Mouse (Mus musculus): ENCODE measurements around the gene Gm3248. TPM values are rescaled to one million over a fixed set of nuclear protein-coding genes. Genes with fewer than 3 reads are reported as not detected.
"Not testable (repeated sequence)": the region's sequence is repeated elsewhere in the genome, so short reads cannot be mapped to it uniquely, and the experiment has no call there.

Gm3248 gene
- polyA plus RNA-seq (2015; fragmentation: Nextera tagmentation; extraction: Ambion mirVana) = 0.10 and 0.34 TPM in 2 replicates

DNA sequence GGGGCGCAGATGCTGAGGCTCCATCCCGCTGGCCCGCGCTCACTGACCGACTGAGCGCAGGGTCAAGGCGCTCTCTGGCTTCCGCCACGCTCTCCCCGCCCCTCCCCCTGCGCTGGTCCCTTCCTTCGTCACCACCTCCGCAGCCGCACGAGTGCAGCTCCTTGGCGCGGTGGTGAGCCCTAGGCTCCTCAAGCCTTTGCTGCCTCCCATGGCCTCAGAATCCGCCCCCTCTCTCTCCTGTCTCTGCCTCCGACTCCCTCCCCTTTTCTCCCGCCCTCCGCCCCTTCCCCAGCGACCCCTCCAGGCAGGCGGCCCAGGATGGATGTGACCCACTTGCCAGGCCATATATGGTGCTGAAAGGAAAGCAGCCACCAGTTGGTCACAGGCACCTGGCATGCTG, at the start of gene Gm3248:
Gene Gm3248, minus strand, starts transcription at position 111 of the 400 bp plus-strand sequence.
- peak within 1 kb of the TSS; percentile 43 for H3K4me3 ChIP-seq
- ATAC-seq (ENCODE audit: low FRiP score, low read depth); H3K9ac ChIP-seq; H3K4me1 ChIP-seq; H3K36me3 ChIP-seq; H3K27me3 ChIP-seq; H3K27ac ChIP-seq; H3K9me3 ChIP-seq: not testable (repeated sequence)
- H3K4me2 ChIP-seq (replicated peaks) = peak within 1 kb of the TSS; percentile 76
- 1% methylated on average over 11 of the region's 23 CpGs for WGBS

DNA sequence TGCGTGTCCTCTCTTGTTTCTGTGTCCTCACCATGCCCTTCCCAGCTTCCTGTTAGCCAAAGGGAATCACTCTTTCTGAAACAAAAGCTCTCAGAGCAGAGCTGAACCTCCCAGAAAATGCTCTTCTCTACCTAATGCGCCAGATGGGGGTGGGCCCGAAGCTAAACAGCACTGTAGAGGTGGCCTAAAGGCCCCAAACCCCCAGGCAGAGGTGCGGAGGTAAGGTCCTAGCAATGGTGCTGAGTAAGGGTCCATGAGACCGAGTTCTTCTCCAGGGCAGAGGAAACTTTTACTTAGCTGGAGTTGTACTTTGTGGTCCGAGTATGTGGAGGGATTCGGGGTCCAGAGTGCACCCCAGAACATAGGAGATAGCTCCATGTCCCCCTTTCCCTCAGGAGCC, 25.6 kb upstream of the Gm3248 start:
- H3K9me3 ChIP-seq; ATAC-seq (ENCODE audit: low FRiP score, low read depth); H3K27me3 ChIP-seq; H3K4me3 ChIP-seq; H3K4me2 ChIP-seq (replicated peaks); H3K27ac ChIP-seq; H3K9ac ChIP-seq; H3K4me1 ChIP-seq; H3K36me3 ChIP-seq: not testable (repeated sequence)
- WGBS = 85% methylated on average over 7 of the region's 7 CpGs

DNA sequence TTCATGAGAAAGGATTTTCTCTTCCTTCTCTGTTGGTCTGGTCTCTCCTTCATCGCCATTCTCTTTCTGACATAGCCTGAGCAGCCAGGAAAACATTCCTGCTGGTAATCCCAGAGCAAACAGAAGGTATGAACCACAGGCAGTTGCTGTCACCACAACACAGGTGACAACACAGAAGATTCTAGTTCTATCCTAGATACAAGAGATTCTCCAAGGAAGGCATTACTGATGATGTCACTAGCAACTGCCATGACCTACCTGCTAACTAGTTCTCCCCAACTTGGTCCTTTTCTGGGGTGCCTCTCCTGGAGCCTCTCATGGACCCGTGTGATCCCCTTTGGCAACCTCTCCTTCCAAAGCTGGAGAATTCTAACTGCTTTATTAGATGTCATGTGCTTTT, 17.5 kb upstream of the Gm3248 start, which contains the start of gene Gm3453:
Gene Gm3453, minus strand, starts transcription at position 101 of the 400 bp plus-strand sequence.
- H3K4me1 ChIP-seq; ATAC-seq (ENCODE audit: low FRiP score, low read depth); H3K9me3 ChIP-seq; H3K4me2 ChIP-seq (replicated peaks); H3K27ac ChIP-seq; H3K36me3 ChIP-seq; H3K4me3 ChIP-seq; H3K27me3 ChIP-seq; H3K9ac ChIP-seq: not testable (repeated sequence)
- 57% methylated on average over 2 of the region's 2 CpGs for WGBS

- H3K4me1 ChIP-seq; H3K27ac ChIP-seq; H3K4me2 ChIP-seq (replicated peaks); H3K4me3 ChIP-seq; H3K9ac ChIP-seq; H3K27me3 ChIP-seq; H3K36me3 ChIP-seq; ATAC-seq (ENCODE audit: low FRiP score, low read depth); H3K9me3 ChIP-seq: not testable (repeated sequence)
- WGBS = 36% methylated on average over 4 of the region's 4 CpGs
These were observed 896 bp upstream of the Gm3248 start for GRCm38 (mm10) chr14:5962441-5962840.

DNA sequence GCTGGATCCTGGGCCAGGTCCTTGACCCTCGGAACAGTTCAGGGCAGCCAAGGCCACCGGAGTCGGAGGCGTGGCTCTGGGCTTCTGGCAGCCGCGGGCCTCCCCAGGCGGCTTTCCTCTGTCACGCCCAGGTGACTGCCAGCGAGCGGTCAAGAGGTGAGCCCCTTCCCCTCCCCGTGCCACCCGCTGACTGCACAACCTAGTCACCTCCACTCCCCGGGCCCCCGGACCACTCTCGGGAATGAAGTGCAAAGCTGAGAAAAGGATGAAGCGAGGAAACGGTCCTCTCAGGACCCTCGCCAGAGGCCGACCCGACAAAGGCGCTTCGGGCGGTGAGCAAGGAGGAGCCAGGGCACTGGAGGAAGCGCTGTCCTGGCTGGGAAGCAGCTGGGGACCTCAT, 443 bp downstream of the Gm3248 start:
- 2% methylated on average over 22 of the region's 24 CpGs for WGBS
- ATAC-seq (ENCODE audit: low FRiP score, low read depth); H3K9ac ChIP-seq; H3K4me1 ChIP-seq; H3K9me3 ChIP-seq; H3K36me3 ChIP-seq; H3K27ac ChIP-seq; H3K27me3 ChIP-seq: not testable (repeated sequence)
- Histone ChIP-seq H3K4me2 (replicated peaks) (peak overlapping the region; percentile 76), H3K4me3 (peak overlapping the region; percentile 43)

- not testable (repeated sequence) for H3K27ac ChIP-seq; H3K4me1 ChIP-seq; H3K9me3 ChIP-seq; H3K9ac ChIP-seq; H3K27me3 ChIP-seq; H3K36me3 ChIP-seq; H3K4me2 ChIP-seq (replicated peaks); H3K4me3 ChIP-seq; ATAC-seq (ENCODE audit: low FRiP score, low read depth)
- WGBS = 12% methylated on average over 7 of the region's 10 CpGs
These were observed 1.1 kb downstream of the Gm3248 start for GRCm38 (mm10) chr14:5960479-5960878.

DNA sequence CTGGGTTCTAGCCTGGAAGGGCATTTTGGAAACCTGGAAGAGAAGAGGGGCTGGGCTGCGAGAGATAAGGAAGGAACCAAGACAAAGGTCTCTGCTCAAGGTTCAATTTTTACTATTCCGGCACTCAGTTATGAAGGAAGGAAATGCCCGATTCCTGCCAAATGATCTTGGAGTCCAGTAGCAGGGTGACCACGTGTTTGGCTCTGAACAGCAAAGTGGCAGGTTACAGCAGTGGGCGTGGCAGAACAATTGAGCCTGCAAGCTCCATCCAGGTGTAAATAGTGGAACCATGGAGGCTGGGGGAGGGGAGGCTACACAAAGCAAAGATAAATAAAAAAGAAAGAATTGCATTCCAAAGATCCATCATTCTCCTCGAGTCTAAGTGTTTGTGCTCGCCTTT, 38.3 kb downstream of the Gm3248 start:
- H3K4me2 ChIP-seq (replicated peaks); H3K9ac ChIP-seq; H3K4me1 ChIP-seq; H3K27ac ChIP-seq; H3K27me3 ChIP-seq; H3K4me3 ChIP-seq; H3K36me3 ChIP-seq; ATAC-seq (ENCODE audit: low FRiP score, low read depth): not testable (repeated sequence)
- H3K9me3 ChIP-seq = peaks cover 12% of the 10 kb centered on the region; the same call in 1 of the 2 replicates
- WGBS = 78% methylated on average over 7 of the region's 7 CpGs

DNA sequence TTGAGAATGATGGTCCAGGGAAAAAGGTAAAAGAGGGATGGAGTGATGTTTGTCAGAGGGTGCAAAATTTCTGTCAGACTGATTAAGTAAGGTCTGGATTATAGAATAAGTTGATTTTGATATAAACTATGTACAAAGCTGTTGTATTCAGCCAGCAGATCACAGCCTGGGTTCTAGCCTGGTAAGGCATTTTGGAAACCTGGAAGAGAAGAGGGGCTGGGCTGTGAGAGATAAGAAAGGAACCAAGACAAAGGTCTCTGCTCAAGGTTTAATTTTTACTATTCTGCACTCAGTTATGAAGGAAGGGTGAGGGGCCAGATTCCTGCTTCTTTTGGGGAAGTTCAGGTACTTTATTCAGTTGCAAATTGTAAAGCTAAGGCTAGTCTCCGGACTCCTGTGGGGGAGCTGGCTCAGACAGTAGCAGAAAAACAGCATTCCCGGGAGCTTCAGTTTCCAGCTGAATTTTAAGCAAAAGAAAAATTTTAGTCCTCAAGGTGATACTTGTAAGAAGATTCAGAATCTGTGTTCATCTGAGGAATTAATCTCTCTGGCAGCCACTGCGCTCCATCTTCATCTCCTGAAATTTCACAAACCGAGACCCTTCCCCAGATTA, 43.1 kb downstream of the Gm3248 start:
- not testable (repeated sequence) for H3K9me3 ChIP-seq; H3K4me2 ChIP-seq (replicated peaks); H3K27ac ChIP-seq; H3K4me1 ChIP-seq; H3K27me3 ChIP-seq; H3K9ac ChIP-seq; H3K36me3 ChIP-seq; H3K4me3 ChIP-seq; ATAC-seq (ENCODE audit: low FRiP score, low read depth)
- WGBS = 83% methylated on average over 4 of the region's 4 CpGs

DNA sequence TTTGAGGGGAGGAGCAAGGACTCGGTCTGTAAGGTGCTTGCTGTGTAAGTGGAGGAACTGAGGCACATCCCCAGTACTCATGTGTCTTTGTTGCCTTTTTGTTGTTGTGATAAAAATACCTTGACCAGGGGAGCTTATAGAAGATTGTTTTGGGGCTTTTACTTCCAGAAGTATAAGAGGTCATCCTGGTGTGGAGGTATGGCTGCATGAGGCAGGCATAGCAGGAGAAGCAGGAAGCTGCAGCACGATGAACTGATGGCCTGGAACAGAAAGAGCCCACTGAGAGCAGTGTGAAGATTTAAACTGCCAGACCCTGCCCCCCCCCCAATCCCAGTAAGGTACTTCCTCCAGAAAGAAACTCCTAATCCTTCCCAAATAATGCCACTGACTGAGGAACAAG, 47.8 kb downstream of the Gm3248 start:
- H3K27ac ChIP-seq; H3K27me3 ChIP-seq; H3K4me1 ChIP-seq; ATAC-seq (ENCODE audit: low FRiP score, low read depth); H3K9me3 ChIP-seq; H3K36me3 ChIP-seq; H3K4me2 ChIP-seq (replicated peaks); H3K4me3 ChIP-seq; H3K9ac ChIP-seq: not testable (repeated sequence)
- WGBS = 78% methylated on average over 2 of the region's 2 CpGs

Other genes with a start within 250 kb of the Gm3248 start
- gene Gm3373, start 220.2 kb downstream of the Gm3248 start, polyA plus RNA-seq (2015; fragmentation: Nextera tagmentation; extraction: Ambion mirVana) = not detected in 2 replicates
- 0.59 and 0.78 TPM in 2 replicates for gene Gm3383, start 153.8 kb downstream of the Gm3248 start, polyA plus RNA-seq (2015; fragmentation: Nextera tagmentation; extraction: Ambion mirVana)
- not detected in 2 replicates for gene Gm3424, start 131.4 kb downstream of the Gm3248 start, polyA plus RNA-seq (2015; fragmentation: Nextera tagmentation; extraction: Ambion mirVana)
- 0.11 and 0.13 TPM in 2 replicates for gene Gm8237, start 81.4 kb downstream of the Gm3248 start, polyA plus RNA-seq (2015; fragmentation: Nextera tagmentation; extraction: Ambion mirVana)
- not detected in 2 replicates for gene Gm3453, start 17.4 kb upstream of the Gm3248 start, polyA plus RNA-seq (2015; fragmentation: Nextera tagmentation; extraction: Ambion mirVana)
- not detected in 2 replicates for gene Gm6337, start 96.5 kb upstream of the Gm3248 start, polyA plus RNA-seq (2015; fragmentation: Nextera tagmentation; extraction: Ambion mirVana)
- gene Gm8206, start 132.2 kb upstream of the Gm3248 start, polyA plus RNA-seq (2015; fragmentation: Nextera tagmentation; extraction: Ambion mirVana) = 1.1 and 1.4 TPM in 2 replicates
- gene Gm3468, start 146.9 kb upstream of the Gm3248 start, polyA plus RNA-seq (2015; fragmentation: Nextera tagmentation; extraction: Ambion mirVana) = 1.6 and 2.1 TPM in 2 replicates
- gene Gm3476, start 164.1 kb upstream of the Gm3248 start, polyA plus RNA-seq (2015; fragmentation: Nextera tagmentation; extraction: Ambion mirVana) = not detected in 2 replicates

Data from limb, embryonic 13.5 days (tissue).